Mouse (Mus musculus) megakaryocyte, embryonic 14.5 days (primary cell): Measurements from ENCODE around the gene Cd47.

Source experiments
- FLI1 ChIP-seq: IDR thresholded peaks from 2 replicates; pipeline ENCODE4 v1.6.1; 2012; ENCODE audit warnings: low read length, inconsistent platforms, mixed read lengths
- GATA1 ChIP-seq: IDR thresholded peaks from 3 replicates; pipeline ENCODE4 v1.6.1; 2012; ENCODE audit warnings: mixed read lengths, low read length, inconsistent platforms, borderline replicate concordance

GRCm38 (mm10) chr16:49889031-49889655, 88.8 kb downstream of the Cd47 start:
- TF ChIP-seq GATA1, result no peak
- no peak for TF ChIP-seq FLI1
